Comparison of ENCODE assay signal across 25 mouse cellular contexts in the genomic region with DNA sequence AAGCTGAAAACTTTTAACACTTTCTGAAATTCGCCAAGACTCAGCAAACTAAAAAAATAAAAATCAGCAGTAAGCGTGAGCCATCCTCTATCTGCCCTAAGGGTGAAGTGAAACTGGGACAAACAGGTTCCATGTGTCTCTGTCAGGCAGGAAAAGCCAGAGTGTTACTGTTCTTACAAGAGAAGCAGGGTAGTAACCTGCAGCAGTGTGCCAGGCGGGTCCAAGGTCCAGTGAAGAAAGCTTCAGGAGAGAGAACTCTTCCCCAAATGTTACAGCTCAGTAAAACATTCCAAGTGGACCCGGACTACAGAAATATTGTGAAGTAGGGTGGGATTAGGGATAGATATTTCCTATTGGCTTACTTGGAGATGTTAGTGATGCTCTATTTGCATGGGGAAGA. TPM values are rescaled to one million over a fixed set of nuclear protein-coding genes. Genes with fewer than 3 reads are reported as not detected.
A peak's percentile ranks its signal among the peaks of the same experiment; 100 is the strongest.
DNase-seq lines count a peak whose midpoint lies in the region; ATAC-seq lines count a peak whose summit lies in the region.
"Had no signal": no experiment of that assay in that cellular context is flagged by ENCODE, and none has a peak within 500 bp of the region (broad histone marks: within the 10 kb centered on the region; RNA-seq: fewer than 3 reads in every experiment).

No protein-coding gene starts in this region.

- H3K4me3 ChIP-seq in kidney, embryonic 14.5 days (ENCODE audit: low read length): no peak overlapping the region
- no peak overlapping the region for H3K4me3 ChIP-seq in kidney, embryonic 16.5 days (ENCODE audit: low read length)
- H3K4me3 ChIP-seq: embryonic facial prominence, embryonic 10.5 days; embryonic facial prominence, embryonic 13.5 days; erythroblast, embryonic 14.5 days; forebrain, embryonic 12.5 days; forebrain, embryonic 15.5 days; heart, adult 2 months; heart, embryonic 10.5 days; heart, embryonic 13.5 days; hindbrain, embryonic 12.5 days; hindbrain, embryonic 15.5 days had no signal

- 85% methylated on average over 4 of the region's 4 CpGs for WGBS in kidney, embryonic 14.5 days
- WGBS in kidney, embryonic 16.5 days: 81% methylated on average over 4 of the region's 4 CpGs

- no peak overlapping the region for H3K27ac ChIP-seq in kidney, embryonic 14.5 days (ENCODE audit: low read depth, low read length)
- no peak overlapping the region for H3K27ac ChIP-seq in kidney, embryonic 16.5 days (ENCODE audit: low read length)
- H3K27ac ChIP-seq: embryonic facial prominence, embryonic 10.5 days; embryonic facial prominence, embryonic 13.5 days; forebrain, embryonic 12.5 days; forebrain, embryonic 15.5 days; heart, adult 2 months; heart, embryonic 10.5 days; heart, embryonic 13.5 days; hindbrain, embryonic 12.5 days; hindbrain, embryonic 15.5 days had no signal

- no peaks in the 10 kb centered on the region for H3K4me1 ChIP-seq in kidney, embryonic 14.5 days (ENCODE audit: control insufficient read depth, insufficient read depth, low read length)
- no peaks in the 10 kb centered on the region for H3K4me1 ChIP-seq in kidney, embryonic 16.5 days (ENCODE audit: insufficient read depth, low read length)
- H3K4me1 ChIP-seq: embryonic facial prominence, embryonic 10.5 days; embryonic facial prominence, embryonic 13.5 days; forebrain, embryonic 12.5 days; forebrain, embryonic 15.5 days; heart, embryonic 10.5 days; hindbrain, embryonic 12.5 days; hindbrain, embryonic 15.5 days had no signal

- no peaks in the 10 kb centered on the region for H3K36me3 ChIP-seq in kidney, embryonic 14.5 days (ENCODE audit: control insufficient read depth, insufficient read depth, low read length)
- no peaks in the 10 kb centered on the region for H3K36me3 ChIP-seq in kidney, embryonic 16.5 days (ENCODE audit: insufficient read depth, low read length)
- H3K36me3 ChIP-seq: embryonic facial prominence, embryonic 13.5 days; forebrain, embryonic 12.5 days; forebrain, embryonic 15.5 days; hindbrain, embryonic 12.5 days; hindbrain, embryonic 15.5 days had no signal

- no peak for ATAC-seq in kidney, embryonic 14.5 days (ENCODE audit: low FRiP score, low TSS enrichment)
- ATAC-seq in kidney, embryonic 16.5 days (ENCODE audit: low FRiP score, low TSS enrichment): no peak
- ATAC-seq: CD4-positive, CD25-positive, alpha-beta regulatory T cell, adult 4 months; forebrain, embryonic 15.5 days had no signal

- no peak overlapping the region for H3K9ac ChIP-seq in kidney, embryonic 14.5 days (ENCODE audit: low read depth, low read length)
- H3K9ac ChIP-seq in kidney, embryonic 16.5 days (replicated peaks; ENCODE audit: low read length): no peak overlapping the region
- H3K9ac ChIP-seq: embryonic facial prominence, embryonic 13.5 days; forebrain, embryonic 12.5 days; forebrain, embryonic 15.5 days; heart, embryonic 13.5 days; hindbrain, embryonic 12.5 days; hindbrain, embryonic 15.5 days had no signal

- no peaks in the 10 kb centered on the region for H3K9me3 ChIP-seq in kidney, embryonic 14.5 days (ENCODE audit: control insufficient read depth, low read length)
- H3K9me3 ChIP-seq in kidney, embryonic 16.5 days (ENCODE audit: low read length): no peaks in the 10 kb centered on the region
- H3K9me3 ChIP-seq: embryonic facial prominence, embryonic 10.5 days; embryonic facial prominence, embryonic 13.5 days; forebrain, embryonic 12.5 days; forebrain, embryonic 15.5 days; heart, embryonic 10.5 days; heart, embryonic 13.5 days; hindbrain, embryonic 12.5 days; hindbrain, embryonic 15.5 days had no signal

- DNase-seq in kidney, adult 18-20 months: peak; percentile 26
- peak; percentile 38 for DNase-seq in kidney, adult 9 months
- DNase-seq in adipocyte (ENCODE audit: low spot score): peak; percentile 16
- peak; percentile 27 for DNase-seq in brain, adult 2 months (ENCODE audit: low read depth, low spot score)
- DNase-seq in cerebellum, adult 8-10 months: no peak
- DNase-seq: adrenal gland, adult 8-10 months; adrenal gland, postnatal 25 days; cerebellum, adult 18-20 months; cerebellum, adult 9-11 months; cerebellum, postnatal 25 days; gastrocnemius, postnatal 25 days; heart, adult 2 months; heart, postnatal 14 days had no signal

- H3K27me3 ChIP-seq in kidney, embryonic 14.5 days (ENCODE audit: control insufficient read depth, insufficient read depth, low read length): no peaks in the 10 kb centered on the region
- no peaks in the 10 kb centered on the region for H3K27me3 ChIP-seq in kidney, embryonic 16.5 days (ENCODE audit: insufficient read depth, low read length)
- H3K27me3 ChIP-seq: embryonic facial prominence, embryonic 13.5 days; forebrain, embryonic 12.5 days; forebrain, embryonic 15.5 days; heart, embryonic 13.5 days; hindbrain, embryonic 12.5 days; hindbrain, embryonic 15.5 days had no signal

- no peak overlapping the region for H3K4me2 ChIP-seq in kidney, embryonic 14.5 days (replicated peaks; ENCODE audit: low read depth, low read length)
- no peak overlapping the region for H3K4me2 ChIP-seq in kidney, embryonic 16.5 days (replicated peaks; ENCODE audit: low read depth, low read length)
- H3K4me2 ChIP-seq: embryonic facial prominence, embryonic 13.5 days; forebrain, embryonic 12.5 days; forebrain, embryonic 15.5 days; heart, embryonic 13.5 days; hindbrain, embryonic 12.5 days; hindbrain, embryonic 15.5 days had no signal

RNA-seq across cellular contexts. Expression of a gene that starts 45.3 kb away (rescaled TPM):
- 130 and 169 TPM in 2 replicates for polyA plus RNA-seq in kidney, embryonic 14.5 days (2014; fragmentation: Nextera tagmentation; extraction: Ambion mirVana)
- 122 and 131 TPM in 2 replicates for polyA plus RNA-seq in kidney, embryonic 16.5 days (2015; fragmentation: Nextera tagmentation; extraction: Ambion mirVana)
